Mouse (Mus musculus): ENCODE results near the gene Prkaa2. TPM values are rescaled to one million over a fixed set of nuclear protein-coding genes. Genes with fewer than 3 reads are reported as not detected.

Prkaa2 gene
- polyA plus RNA-seq, 2 experiments from 2014 or later = not detected

- no peak for ATAC-seq
Measured at GRCm38 (mm10) chr4:105108641-105109198, 970 bp downstream of the Prkaa2 start.

- no peak for ATAC-seq
Measured at GRCm38 (mm10) chr4:105107943-105108640, 1.6 kb downstream of the Prkaa2 start.

- no peak for ATAC-seq
Measured at GRCm38 (mm10) chr4:105104099-105104872, 5.4 kb downstream of the Prkaa2 start.

GRCm38 (mm10) chr4:105101337-105101688 lies 8.4 kb downstream of the Prkaa2 start:
- ATAC-seq = no peak

GRCm38 (mm10) chr4:105100508-105101336 lies 9.0 kb downstream of the Prkaa2 start:
- no peak for ATAC-seq

- ATAC-seq = no peak
Measured at GRCm38 (mm10) chr4:105098660-105099059, 11.0 kb downstream of the Prkaa2 start.

GRCm38 (mm10) chr4:105098158-105098557 lies 11.5 kb downstream of the Prkaa2 start:
- ATAC-seq = no peak

GRCm38 (mm10) chr4:105095316-105095715 lies 14.4 kb downstream of the Prkaa2 start:
- ATAC-seq = no peak

GRCm38 (mm10) chr4:105093951-105094350 lies 15.7 kb downstream of the Prkaa2 start:
- no peak for ATAC-seq

GRCm38 (mm10) chr4:105090417-105090816 lies 19.3 kb downstream of the Prkaa2 start:
- ATAC-seq = no peak

GRCm38 (mm10) chr4:105089386-105089785 lies 20.3 kb downstream of the Prkaa2 start:
- ATAC-seq = no peak

GRCm38 (mm10) chr4:105088671-105089070 lies 21.0 kb downstream of the Prkaa2 start:
- no peak for ATAC-seq

GRCm38 (mm10) chr4:105076152-105076551 lies 33.5 kb downstream of the Prkaa2 start:
- ATAC-seq = no peak

GRCm38 (mm10) chr4:105071761-105072427 lies 37.8 kb downstream of the Prkaa2 start:
- no peak for ATAC-seq

- no peak for ATAC-seq
Measured at GRCm38 (mm10) chr4:105070982-105071381, 38.7 kb downstream of the Prkaa2 start.

GRCm38 (mm10) chr4:105051291-105051690 lies 58.4 kb downstream of the Prkaa2 start:
- ATAC-seq = no peak

GRCm38 (mm10) chr4:105050041-105050440 lies 59.6 kb downstream of the Prkaa2 start:
- ATAC-seq = no peak

GRCm38 (mm10) chr4:105034259-105034658 lies 75.4 kb downstream of the Prkaa2 start:
- no peak for ATAC-seq

GRCm38 (mm10) chr4:105033153-105033552 lies 76.5 kb downstream of the Prkaa2 start:
- no peak for ATAC-seq

- no peak for ATAC-seq
Measured at GRCm38 (mm10) chr4:105031104-105031503, 78.6 kb downstream of the Prkaa2 start.

GRCm38 (mm10) chr4:105027278-105027677 lies 82.4 kb downstream of the Prkaa2 start:
- ATAC-seq = no peak

- ATAC-seq = no peak
Measured at GRCm38 (mm10) chr4:105016006-105016613, 93.6 kb downstream of the Prkaa2 start.

Measured in CD4-positive, CD25-positive, alpha-beta regulatory T cell, adult 4 months (primary cell).